Mouse (Mus musculus) forebrain, postnatal 0 days (tissue): Measurements from ENCODE around the gene Ubtd2. TPM values are rescaled to one million over a fixed set of nuclear protein-coding genes. Genes with fewer than 3 reads are reported as not detected.

ENCODE experiments used
- ATAC-seq: fragments of 200-750 bp; cut with Nextera tagmentation; 2 replicates; pipeline ENCODE4 v1.8.0; 2017; ENCODE audit warnings: mild to moderate bottlenecking, moderate library complexity
- DNase-seq: peaks from one replicate; pipeline ENCODE4 v3.0.0-alpha.2; 2015
- H3K27ac ChIP-seq: fragments of 300-500 bp; sonication (generic); 2 replicates; pipeline ENCODE4 v1.5.1; 2014; ENCODE audit warnings: low read depth, mild to moderate bottlenecking, antibody characterized with exemption, low read length, moderate library complexity, mixed read lengths
- H3K27me3 ChIP-seq: fragments of 300-500 bp; sonication (generic); 2 replicates; pipeline ENCODE4 v1.6.1; 2014; ENCODE audit warnings: mild to moderate bottlenecking, low read length, mixed read lengths; ENCODE audit not compliant: insufficient read depth
- H3K36me3 ChIP-seq: fragments of 300-500 bp; sonication (generic); 2 replicates; pipeline ENCODE4 v1.6.1; 2014; ENCODE audit warnings: mild to moderate bottlenecking, moderate library complexity; ENCODE audit not compliant: insufficient read depth
- H3K4me1 ChIP-seq: fragments of 300-500 bp; sonication (generic); 2 replicates; pipeline ENCODE4 v1.6.1; 2014; ENCODE audit warnings: antibody characterized with exemption; ENCODE audit not compliant: insufficient read depth
- H3K4me2 ChIP-seq: fragments of 300-500 bp; sonication (generic); 2 replicates; pipeline ENCODE4 v1.6.1; 2014; ENCODE audit warnings: low read depth, mild to moderate bottlenecking, moderate library complexity
- H3K4me3 ChIP-seq: fragments of 300-500 bp; sonication (generic); 2 replicates; pipeline ENCODE4 v1.5.1; 2014; ENCODE audit warnings: low read depth, low read length, mixed read lengths
- H3K9ac ChIP-seq: fragments of 300-500 bp; sonication (generic); 2 replicates; pipeline ENCODE4 v1.6.1; 2014; ENCODE audit warnings: mild to moderate bottlenecking
- H3K9me3 ChIP-seq: fragments of 300-500 bp; sonication (generic); 2 replicates; pipeline ENCODE4 v1.6.1; 2016; ENCODE audit warnings: low read length
- CTCF ChIP-seq: sonication (generic); IDR thresholded peaks from 2 replicates; pipeline ENCODE4 v1.5.1; 2016; ENCODE audit warnings: antibody characterized with exemption, control low read depth, low read depth
- WGBS: fragments of 180-500 bp; shearing (Covaris S2); extraction: QIAGEN DNeasy Blood & Tissue Kit; methylation state at CpG from one replicate; pipeline ENCODE4 v1.1.7; 2014; 5-methylcytosine and 5-hydroxymethylcytosine counted together
- polyA plus RNA-seq: library from polyadenylated mRNA; unstranded; fragments of >200 nt; fragmentation: Nextera tagmentation; extraction: Ambion mirVana; gene quantifications from 2 replicates; pipeline ENCODE4 v1.2.1, GENCODE M21; 2015
- total RNA-seq: library from RNA; depleted of rRNA; stranded (reverse); fragments of >200 nt; gene quantifications from 2 replicates; pipeline ENCODE4 v1.2.3, GENCODE M21; 2014; rRNA removed

Gene Ubtd2
- total RNA-seq (56.1 and 72.0 TPM in 2 replicates), polyA plus RNA-seq (36.0 and 41.6 TPM in 2 replicates)

DNA sequence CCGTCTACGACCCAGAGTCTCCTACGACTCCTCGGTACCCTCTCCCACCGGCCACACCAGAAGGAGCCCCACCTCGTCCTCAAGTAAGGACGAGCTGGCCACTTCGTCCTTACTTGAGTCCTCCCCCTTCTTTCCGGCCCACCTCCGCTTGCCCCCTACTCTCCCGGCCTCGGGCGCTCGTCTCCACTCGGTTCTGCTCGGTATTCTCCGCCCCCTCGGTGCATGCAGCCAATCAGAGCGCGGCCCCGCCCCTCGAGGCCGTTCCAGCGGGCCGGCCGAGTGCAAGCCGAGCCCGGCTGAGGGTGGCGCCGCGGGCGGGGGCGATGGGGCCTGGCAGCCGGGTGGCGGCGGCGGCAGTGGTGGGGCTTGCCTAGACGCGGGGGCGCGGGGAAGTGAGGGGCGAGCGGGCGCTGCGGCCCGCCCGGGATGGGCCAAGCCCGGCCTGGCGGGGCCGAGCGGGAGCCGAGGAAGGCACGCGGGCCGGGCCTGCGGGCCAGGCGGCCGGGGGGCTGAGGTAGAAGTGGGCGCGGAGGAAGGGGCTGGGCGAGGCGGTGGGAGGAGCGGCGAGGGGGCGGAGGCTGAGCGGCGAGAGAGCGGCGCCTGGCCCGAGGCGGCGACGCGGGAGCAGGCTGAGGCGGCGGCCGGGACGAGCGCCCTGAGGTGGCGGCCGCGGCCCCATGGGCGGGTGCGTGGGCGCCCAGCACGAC lies at the start of gene Ubtd2:
Gene Ubtd2, plus strand, starts transcription at position 571 of the 707 bp plus-strand sequence.
- Histone ChIP-seq H3K27ac (peak within 1 kb of the TSS; percentile 92), H3K9me3 (no peaks in the 10 kb centered on the region), H3K4me2 (peak within 1 kb of the TSS; percentile 95), H3K9ac (peak within 1 kb of the TSS; percentile 80), H3K4me3 (peak within 1 kb of the TSS; percentile 71), H3K4me1 (peaks cover 6% of the 10 kb centered on the region; the same call in 1 of the 2 replicates), H3K36me3 (no peaks in the 10 kb centered on the region), H3K27me3 (no peaks in the 10 kb centered on the region)
- no peak for TF ChIP-seq CTCF
- DNase-seq (peak; percentile 97), ATAC-seq (peak; percentile 98)
- 3% methylated on average over 62 of the region's 86 CpGs for WGBS

DNA sequence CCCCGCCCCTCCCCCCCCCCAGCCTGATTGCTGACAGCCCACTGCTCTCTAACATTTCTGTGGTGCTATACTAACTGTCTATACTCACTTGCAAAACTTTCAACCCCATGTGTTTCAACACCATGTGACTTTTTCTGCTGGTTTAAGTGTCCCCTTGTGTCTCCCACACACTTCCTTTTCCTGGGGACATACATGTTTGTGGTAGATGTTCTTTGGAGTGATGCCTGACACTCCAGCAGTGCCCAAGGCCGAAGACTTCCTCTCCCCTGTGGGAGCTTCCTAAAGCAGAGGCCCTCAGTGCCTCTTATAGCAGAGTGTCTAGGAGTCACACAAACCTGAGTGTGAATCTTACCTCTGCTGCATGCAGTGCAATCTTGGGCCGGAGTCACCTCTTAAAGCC lies 47.3 kb upstream of the Ubtd2 start:
- H3K4me1 ChIP-seq = no peaks in the 10 kb centered on the region
- WGBS = 93% methylated on average over 3 of the region's 3 CpGs
- H3K9ac ChIP-seq = no peak overlapping the region
- DNase-seq = no peak
- H3K4me2 ChIP-seq = no peak overlapping the region
- H3K4me3 ChIP-seq = no peak overlapping the region
- no peaks in the 10 kb centered on the region for H3K9me3 ChIP-seq
- H3K27ac ChIP-seq = no peak overlapping the region
- TF ChIP-seq CTCF = no peak
- no peaks in the 10 kb centered on the region for H3K27me3 ChIP-seq
- peaks cover 23% of the 10 kb centered on the region for H3K36me3 ChIP-seq
- no peak for ATAC-seq

DNA sequence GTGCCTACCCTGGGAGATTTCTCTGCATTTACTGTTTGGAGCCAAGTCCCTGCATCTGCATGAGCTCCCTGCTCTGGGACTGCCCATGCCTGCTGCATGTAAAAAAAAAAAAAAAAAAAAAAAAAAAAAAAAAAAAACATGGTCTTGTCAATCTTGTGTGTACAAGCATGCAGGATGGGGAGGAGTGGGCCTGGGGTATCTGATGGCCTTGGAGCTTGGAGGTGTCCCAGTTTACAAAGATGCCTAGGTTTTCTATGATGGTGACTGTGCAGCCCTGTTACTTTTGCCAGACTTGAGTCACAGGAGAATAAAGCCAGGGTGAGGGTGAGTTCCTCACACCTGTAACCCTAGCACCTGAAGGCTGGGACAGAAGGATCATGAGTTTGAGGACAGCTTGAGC lies 46.1 kb upstream of the Ubtd2 start:
- H3K4me3 ChIP-seq = no peak overlapping the region
- H3K27me3 ChIP-seq = no peaks in the 10 kb centered on the region
- H3K9me3 ChIP-seq = no peaks in the 10 kb centered on the region
- H3K9ac ChIP-seq = no peak overlapping the region
- DNase-seq = no peak
- no peaks in the 10 kb centered on the region for H3K4me1 ChIP-seq
- TF ChIP-seq CTCF = no peak
- H3K27ac ChIP-seq = no peak overlapping the region
- H3K36me3 ChIP-seq = peaks cover 30% of the 10 kb centered on the region
- no peak overlapping the region for H3K4me2 ChIP-seq
- ATAC-seq = no peak

DNA sequence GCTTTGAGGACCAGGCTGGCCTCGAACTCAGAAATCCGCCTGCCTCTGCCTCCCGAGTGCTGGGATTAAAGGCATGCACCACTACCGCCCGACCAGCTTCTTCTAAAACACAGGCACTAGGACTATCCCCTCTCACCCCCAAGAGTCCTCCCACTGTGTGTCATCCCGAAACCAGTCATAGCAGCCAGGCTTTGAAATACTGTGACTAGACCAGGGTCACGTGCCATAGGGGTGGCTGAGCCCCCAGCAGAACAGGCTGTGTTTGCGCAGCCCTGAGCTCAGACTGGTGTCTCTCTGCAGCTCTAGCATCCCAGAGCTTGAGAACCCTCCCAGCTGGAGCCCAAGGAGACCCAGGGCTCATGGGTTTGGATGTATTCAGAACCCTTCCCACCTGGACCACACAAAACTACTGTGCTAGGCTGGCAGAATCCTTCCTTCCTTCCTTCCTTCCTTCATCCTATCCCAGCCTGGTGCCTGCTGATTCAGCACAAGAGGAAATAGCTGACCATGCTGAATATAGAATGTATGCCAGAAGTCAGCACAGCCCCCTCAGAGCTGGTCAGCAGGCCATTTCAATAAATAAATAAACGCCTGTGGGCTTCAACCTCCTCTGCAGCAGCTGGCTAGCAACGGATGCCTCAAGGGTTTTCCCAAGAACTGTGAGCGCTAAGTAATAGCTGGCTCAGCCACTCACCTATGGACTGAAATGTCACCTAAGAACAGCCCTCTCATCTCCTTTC lies 45.2 kb upstream of the Ubtd2 start:
- Histone ChIP-seq H3K9ac (no peak overlapping the region), H3K36me3 (peaks cover 32% of the 10 kb centered on the region), H3K4me1 (no peaks in the 10 kb centered on the region), H3K9me3 (no peaks in the 10 kb centered on the region), H3K4me2 (no peak overlapping the region), H3K27ac (no peak overlapping the region), H3K27me3 (no peaks in the 10 kb centered on the region), H3K4me3 (no peak overlapping the region)
- DNase-seq (no peak), ATAC-seq (no peak)
- 91% methylated on average over 11 of the region's 11 CpGs for WGBS
- TF ChIP-seq CTCF = no peak

DNA sequence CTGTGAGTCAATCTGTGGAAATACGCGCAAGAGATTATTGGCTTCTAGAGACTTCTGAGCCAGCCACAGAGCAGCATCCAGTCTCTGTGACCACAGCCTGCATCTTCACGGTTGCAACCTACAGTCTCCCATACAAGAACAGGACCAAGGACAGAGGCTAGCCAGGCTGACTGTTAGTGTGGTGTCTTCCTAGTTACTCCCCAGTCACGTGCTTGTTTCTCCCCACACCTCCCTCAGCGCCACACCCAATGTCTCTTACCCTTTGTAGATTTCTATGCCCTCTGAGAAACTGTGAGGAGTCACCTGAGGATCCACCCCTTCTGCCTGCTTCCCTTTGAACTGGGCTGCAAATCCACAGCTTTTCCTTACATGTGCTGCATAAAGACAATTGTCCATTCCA lies 35.2 kb upstream of the Ubtd2 start:
- DNase-seq (no peak), ATAC-seq (no peak)
- H3K36me3 ChIP-seq = peaks cover 77% of the 10 kb centered on the region
- H3K4me2 ChIP-seq = no peak overlapping the region
- no peak overlapping the region for H3K4me3 ChIP-seq
- H3K4me1 ChIP-seq = no peaks in the 10 kb centered on the region
- TF ChIP-seq CTCF = no peak
- 87% methylated on average over 5 of the region's 5 CpGs for WGBS
- no peak overlapping the region for H3K27ac ChIP-seq
- no peak overlapping the region for H3K9ac ChIP-seq
- no peaks in the 10 kb centered on the region for H3K27me3 ChIP-seq
- H3K9me3 ChIP-seq = no peaks in the 10 kb centered on the region

DNA sequence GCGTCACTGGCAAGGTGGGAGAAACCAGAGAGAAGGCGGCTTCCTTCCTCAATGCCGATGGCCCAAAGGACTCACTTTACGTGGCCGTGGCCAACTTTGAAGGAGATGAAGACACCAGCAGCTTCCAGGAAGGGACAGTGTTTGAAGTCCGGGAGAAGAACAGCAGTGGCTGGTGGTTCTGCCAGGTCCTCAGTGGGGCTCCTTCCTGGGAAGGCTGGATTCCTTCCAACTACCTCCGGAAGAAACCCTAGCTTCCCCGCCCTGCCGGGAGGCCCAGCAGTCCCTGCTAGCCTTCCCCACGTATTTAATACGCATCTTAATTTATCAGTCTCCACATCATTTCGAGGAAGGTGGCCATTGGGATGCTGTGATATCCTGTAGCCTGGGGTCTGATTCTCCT lies 31.9 kb upstream of the Ubtd2 start:
- Histone ChIP-seq H3K9ac (no peak overlapping the region), H3K4me3 (no peak overlapping the region), H3K4me2 (no peak overlapping the region), H3K4me1 (no peaks in the 10 kb centered on the region), H3K27me3 (no peaks in the 10 kb centered on the region), H3K9me3 (no peaks in the 10 kb centered on the region), H3K27ac (no peak overlapping the region), H3K36me3 (peaks cover 54% of the 10 kb centered on the region)
- no peak for TF ChIP-seq CTCF
- DNase-seq (no peak), ATAC-seq (no peak)
- WGBS = 75% methylated on average over 12 of the region's 12 CpGs

DNA sequence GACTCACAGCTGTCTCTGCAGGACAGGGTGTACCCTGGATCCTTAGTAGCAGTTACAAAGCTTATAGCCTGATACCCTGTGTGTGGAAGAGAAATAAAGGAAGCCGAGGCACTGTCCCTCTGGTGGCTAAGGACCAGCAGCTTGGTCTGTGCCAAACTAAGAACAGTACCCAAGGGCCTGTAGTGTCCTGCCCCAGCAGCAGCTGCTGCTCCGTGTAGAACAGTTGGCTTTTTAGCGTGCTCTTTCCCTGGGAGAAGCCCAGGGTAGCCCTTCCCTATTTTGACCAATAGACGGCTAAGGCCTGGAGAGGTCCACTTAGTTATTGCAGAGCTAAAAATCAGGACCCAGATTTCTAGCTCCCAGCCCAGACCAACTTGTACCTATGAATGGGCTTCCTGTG lies 30.6 kb upstream of the Ubtd2 start:
- no peak for TF ChIP-seq CTCF
- ATAC-seq (no peak), DNase-seq (no peak)
- H3K9ac ChIP-seq = no peak overlapping the region
- no peak overlapping the region for H3K27ac ChIP-seq
- H3K27me3 ChIP-seq = no peaks in the 10 kb centered on the region
- no peak overlapping the region for H3K4me3 ChIP-seq
- H3K4me2 ChIP-seq = no peak overlapping the region
- WGBS = 82% methylated on average over 4 of the region's 4 CpGs
- H3K4me1 ChIP-seq = no peaks in the 10 kb centered on the region
- H3K9me3 ChIP-seq = no peaks in the 10 kb centered on the region
- peaks cover 49% of the 10 kb centered on the region for H3K36me3 ChIP-seq
